Mouse (Mus musculus): Measurements from ENCODE around the gene Cpvl. TPM values are rescaled to one million over a fixed set of nuclear protein-coding genes. Genes with fewer than 3 reads are reported as not detected.

Gene Cpvl
- polyA plus RNA-seq, 1 experiment from 2014 or later: not detected

DNA sequence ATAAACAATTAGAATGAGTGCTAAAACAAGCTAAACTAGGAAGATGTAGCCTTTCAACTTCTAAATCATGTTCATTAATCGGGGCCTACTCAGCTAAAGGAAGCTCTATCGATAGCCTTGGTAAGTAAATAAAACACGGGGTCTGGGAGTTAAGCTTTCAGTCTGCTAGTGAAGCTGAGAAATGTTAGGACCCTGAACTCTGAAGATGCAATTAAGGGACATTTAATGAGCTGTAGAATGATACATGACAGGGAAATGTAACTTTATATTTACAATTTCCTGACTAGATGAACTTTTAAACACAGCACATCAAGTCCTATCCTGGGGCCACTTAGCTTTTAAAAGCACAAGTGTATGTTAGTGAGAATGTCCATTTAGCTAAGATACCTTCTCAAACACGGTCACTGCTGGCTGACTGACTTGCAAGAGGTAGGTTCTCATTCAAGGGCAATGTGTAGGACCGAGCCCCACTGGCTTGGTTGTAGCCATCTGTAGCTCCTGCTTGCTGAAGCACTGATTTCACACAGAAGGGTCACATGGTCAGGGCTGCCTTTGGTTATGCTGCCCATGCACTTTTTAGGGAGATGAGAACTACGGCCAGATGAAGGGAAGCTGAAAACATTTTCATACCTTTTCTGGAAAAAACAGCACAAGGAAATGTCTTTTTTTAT, 66.2 kb downstream of the Cpvl start:
- Histone ChIP-seq H3K9ac (ENCODE audit: low read depth, low read length) (no peak overlapping the region), H3K4me1 (ENCODE audit: control insufficient read depth, insufficient read depth, low read length) (no peaks in the 10 kb centered on the region; the same call in 1 of the 2 replicates), H3K36me3 (ENCODE audit: control insufficient read depth, insufficient read depth, low read length) (no peaks in the 10 kb centered on the region), H3K27ac (ENCODE audit: low read length) (no peak overlapping the region), H3K9me3 (replicated peaks; ENCODE audit: control insufficient read depth, low read length, poor library complexity, severe bottlenecking) (no peaks in the 10 kb centered on the region), H3K27me3 (ENCODE audit: control insufficient read depth, insufficient read depth, low read depth, low read length) (no peaks in the 10 kb centered on the region), H3K4me2 (ENCODE audit: low read length) (no peak overlapping the region), H3K4me3 (ENCODE audit: low read depth, low read length) (no peak overlapping the region)
- ATAC-seq: no peak
- WGBS: 82% methylated on average over 6 of the region's 6 CpGs

- Histone ChIP-seq H3K27ac (ENCODE audit: low read length) (no peak overlapping the region), H3K36me3 (ENCODE audit: control insufficient read depth, insufficient read depth, low read length) (no peaks in the 10 kb centered on the region), H3K9me3 (replicated peaks; ENCODE audit: control insufficient read depth, low read length, poor library complexity, severe bottlenecking) (no peaks in the 10 kb centered on the region), H3K4me3 (ENCODE audit: low read depth, low read length) (no peak overlapping the region), H3K4me1 (ENCODE audit: control insufficient read depth, insufficient read depth, low read length) (peaks cover 2% of the 10 kb centered on the region), H3K9ac (ENCODE audit: low read depth, low read length) (no peak overlapping the region), H3K4me2 (ENCODE audit: low read length) (no peak overlapping the region), H3K27me3 (ENCODE audit: control insufficient read depth, insufficient read depth, low read depth, low read length) (no peaks in the 10 kb centered on the region)
- WGBS: 26% methylated on average over 3 of the region's 3 CpGs
- no peak for ATAC-seq
Observed at GRCm38 (mm10) chr6:53909986-53910385, 68.5 kb downstream of the Cpvl start.

DNA sequence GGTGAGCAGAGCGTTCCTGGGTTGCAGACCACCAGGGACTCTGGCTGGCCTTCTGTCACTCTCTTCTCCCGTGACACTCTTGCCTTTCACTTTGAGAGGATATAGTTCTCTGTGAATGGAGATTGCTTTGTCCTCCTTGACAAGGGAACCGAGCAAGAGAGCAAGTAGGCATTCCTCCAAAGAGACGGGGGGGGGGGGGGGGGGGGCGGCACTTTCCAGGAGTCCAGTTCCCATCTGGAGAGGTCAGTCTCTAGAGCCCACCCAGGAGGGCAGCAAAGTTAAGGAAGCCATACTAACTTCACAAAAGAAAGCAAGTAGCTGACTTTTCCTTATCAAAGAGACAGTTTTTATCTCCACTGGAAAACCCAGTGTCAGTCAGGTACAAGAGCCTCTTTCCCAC, 69.0 kb downstream of the Cpvl start:
- no peak for ATAC-seq
- H3K27ac ChIP-seq (ENCODE audit: low read length): no peak overlapping the region

GRCm38 (mm10) chr6:53906871-53907270, 71.6 kb downstream of the Cpvl start:
- H3K9me3 ChIP-seq (replicated peaks; ENCODE audit: control insufficient read depth, low read length, poor library complexity, severe bottlenecking): no peaks in the 10 kb centered on the region
- H3K4me2 ChIP-seq (ENCODE audit: low read length): no peak overlapping the region
- H3K4me3 ChIP-seq (ENCODE audit: low read depth, low read length): no peak overlapping the region
- H3K36me3 ChIP-seq (ENCODE audit: control insufficient read depth, insufficient read depth, low read length): no peaks in the 10 kb centered on the region
- WGBS: 67% methylated on average over 4 of the region's 4 CpGs
- no peak for ATAC-seq
- peaks cover 2% of the 10 kb centered on the region for H3K4me1 ChIP-seq (ENCODE audit: control insufficient read depth, insufficient read depth, low read length)
- no peaks in the 10 kb centered on the region for H3K27me3 ChIP-seq (ENCODE audit: control insufficient read depth, insufficient read depth, low read depth, low read length)
- H3K27ac ChIP-seq (ENCODE audit: low read length): no peak overlapping the region
- H3K9ac ChIP-seq (ENCODE audit: low read depth, low read length): no peak overlapping the region

More for the DNA sequence above, 69.0 kb downstream of the Cpvl start:
- H3K9me3 ChIP-seq (replicated peaks; ENCODE audit: control insufficient read depth, low read length, poor library complexity, severe bottlenecking): no peaks in the 10 kb centered on the region
- no peak overlapping the region for H3K9ac ChIP-seq (ENCODE audit: low read depth, low read length)
- H3K4me3 ChIP-seq (ENCODE audit: low read depth, low read length): no peak overlapping the region
- no peaks in the 10 kb centered on the region for H3K27me3 ChIP-seq (ENCODE audit: control insufficient read depth, insufficient read depth, low read depth, low read length)
- 8% methylated on average over 4 of the region's 5 CpGs for WGBS
- no peaks in the 10 kb centered on the region for H3K36me3 ChIP-seq (ENCODE audit: control insufficient read depth, insufficient read depth, low read length)
- H3K4me1 ChIP-seq (ENCODE audit: control insufficient read depth, insufficient read depth, low read length): peaks cover 2% of the 10 kb centered on the region
- no peak overlapping the region for H3K4me2 ChIP-seq (ENCODE audit: low read length)

DNA sequence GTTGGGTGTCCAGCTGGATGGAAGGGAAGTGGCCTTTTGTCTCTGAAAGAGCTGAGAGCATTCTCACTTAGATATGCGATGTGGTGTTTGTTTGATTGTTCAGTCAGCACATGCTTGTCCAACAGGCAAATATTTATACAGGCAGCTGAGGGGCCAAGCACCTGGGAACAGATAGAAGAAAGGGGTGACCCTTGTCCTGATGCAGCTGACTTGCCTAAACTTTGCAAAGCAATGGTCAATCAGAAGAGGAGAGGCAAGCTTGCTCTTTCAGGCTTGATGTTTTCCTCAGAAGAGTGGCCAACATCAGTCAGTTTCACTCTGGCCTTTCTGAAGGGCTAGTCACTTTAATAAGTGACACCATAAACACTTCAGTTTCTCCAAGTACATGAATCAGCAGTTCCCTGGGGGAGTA, 72.4 kb downstream of the Cpvl start:
- 53% methylated on average over 1 of the region's 1 CpGs for WGBS
- no peaks in the 10 kb centered on the region for H3K36me3 ChIP-seq (ENCODE audit: control insufficient read depth, insufficient read depth, low read length)

DNA sequence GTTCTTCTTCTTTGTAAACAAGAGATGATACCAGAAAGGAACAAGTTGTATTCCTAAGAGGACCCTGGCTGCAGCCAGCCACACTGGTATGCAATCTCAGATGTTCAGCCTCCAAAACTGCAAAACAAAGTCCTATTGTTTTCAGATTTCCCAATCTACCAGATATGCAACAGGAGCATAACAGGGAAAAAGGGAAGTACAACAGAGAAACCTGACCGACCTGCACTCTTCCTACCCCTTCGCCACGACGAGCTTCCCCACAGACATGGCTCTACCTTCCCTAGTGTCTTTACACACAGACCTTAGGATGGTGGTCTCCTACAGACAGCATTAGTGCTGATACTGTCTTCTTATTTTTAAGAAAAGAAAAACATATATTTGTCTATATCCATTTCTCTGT, 72.9 kb downstream of the Cpvl start:
- no peak overlapping the region for H3K4me3 ChIP-seq (ENCODE audit: low read depth, low read length)
- ATAC-seq: no peak
- H3K27ac ChIP-seq (ENCODE audit: low read length): no peak overlapping the region
- 94% methylated on average over 4 of the region's 4 CpGs for WGBS
- no peak overlapping the region for H3K9ac ChIP-seq (ENCODE audit: low read depth, low read length)
- H3K36me3 ChIP-seq (ENCODE audit: control insufficient read depth, insufficient read depth, low read length): no peaks in the 10 kb centered on the region
- no peak overlapping the region for H3K4me2 ChIP-seq (ENCODE audit: low read length)
- peaks cover 2% of the 10 kb centered on the region for H3K4me1 ChIP-seq (ENCODE audit: control insufficient read depth, insufficient read depth, low read length)
- H3K27me3 ChIP-seq (ENCODE audit: control insufficient read depth, insufficient read depth, low read depth, low read length): no peaks in the 10 kb centered on the region
- H3K9me3 ChIP-seq (replicated peaks; ENCODE audit: control insufficient read depth, low read length, poor library complexity, severe bottlenecking): no peaks in the 10 kb centered on the region

More for the DNA sequence above, 72.4 kb downstream of the Cpvl start:
- no peak overlapping the region for H3K4me3 ChIP-seq (ENCODE audit: low read depth, low read length)
- no peak overlapping the region for H3K9ac ChIP-seq (ENCODE audit: low read depth, low read length)
- H3K27ac ChIP-seq (ENCODE audit: low read length): no peak overlapping the region
- H3K4me1 ChIP-seq (ENCODE audit: control insufficient read depth, insufficient read depth, low read length): peaks cover 2% of the 10 kb centered on the region
- no peaks in the 10 kb centered on the region for H3K27me3 ChIP-seq (ENCODE audit: control insufficient read depth, insufficient read depth, low read depth, low read length)
- no peaks in the 10 kb centered on the region for H3K9me3 ChIP-seq (replicated peaks; ENCODE audit: control insufficient read depth, low read length, poor library complexity, severe bottlenecking)
- ATAC-seq: no peak
- H3K4me2 ChIP-seq (ENCODE audit: low read length): no peak overlapping the region

GRCm38 (mm10) chr6:53904703-53905395, 73.6 kb downstream of the Cpvl start:
- Histone ChIP-seq H3K36me3 (ENCODE audit: control insufficient read depth, insufficient read depth, low read length) (no peaks in the 10 kb centered on the region), H3K4me3 (ENCODE audit: low read depth, low read length) (no peak overlapping the region), H3K4me2 (ENCODE audit: low read length) (no peak overlapping the region), H3K27me3 (ENCODE audit: control insufficient read depth, insufficient read depth, low read depth, low read length) (no peaks in the 10 kb centered on the region), H3K9me3 (replicated peaks; ENCODE audit: control insufficient read depth, low read length, poor library complexity, severe bottlenecking) (no peaks in the 10 kb centered on the region), H3K4me1 (ENCODE audit: control insufficient read depth, insufficient read depth, low read length) (peaks cover 2% of the 10 kb centered on the region), H3K27ac (ENCODE audit: low read length) (no peak overlapping the region), H3K9ac (ENCODE audit: low read depth, low read length) (no peak overlapping the region)
- 91% methylated on average over 4 of the region's 4 CpGs for WGBS
- no peak for ATAC-seq

GRCm38 (mm10) chr6:53904186-53904585, 74.3 kb downstream of the Cpvl start:
- peaks cover 2% of the 10 kb centered on the region; the same call in 1 of the 2 replicates for H3K4me1 ChIP-seq (ENCODE audit: control insufficient read depth, insufficient read depth, low read length)
- H3K27me3 ChIP-seq (ENCODE audit: control insufficient read depth, insufficient read depth, low read depth, low read length): no peaks in the 10 kb centered on the region
- H3K4me3 ChIP-seq (ENCODE audit: low read depth, low read length): no peak overlapping the region
- H3K36me3 ChIP-seq (ENCODE audit: control insufficient read depth, insufficient read depth, low read length): no peaks in the 10 kb centered on the region
- no peaks in the 10 kb centered on the region for H3K9me3 ChIP-seq (replicated peaks; ENCODE audit: control insufficient read depth, low read length, poor library complexity, severe bottlenecking)
- WGBS: 35% methylated on average over 3 of the region's 3 CpGs
- H3K27ac ChIP-seq (ENCODE audit: low read length): no peak overlapping the region
- H3K9ac ChIP-seq (ENCODE audit: low read depth, low read length): no peak overlapping the region
- no peak overlapping the region for H3K4me2 ChIP-seq (ENCODE audit: low read length)
- ATAC-seq: no peak

- WGBS: 83% methylated on average over 8 of the region's 8 CpGs
Observed at GRCm38 (mm10) chr6:53901741-53902140, 76.7 kb downstream of the Cpvl start.

More at GRCm38 (mm10) chr6:53901741-53902140, 76.7 kb downstream of the Cpvl start:
- no peak for ATAC-seq
- Histone ChIP-seq H3K27ac (ENCODE audit: low read length) (no peak overlapping the region), H3K9me3 (replicated peaks; ENCODE audit: control insufficient read depth, low read length, poor library complexity, severe bottlenecking) (no peaks in the 10 kb centered on the region), H3K9ac (ENCODE audit: low read depth, low read length) (no peak overlapping the region), H3K4me2 (ENCODE audit: low read length) (no peak overlapping the region), H3K27me3 (ENCODE audit: control insufficient read depth, insufficient read depth, low read depth, low read length) (no peaks in the 10 kb centered on the region), H3K36me3 (ENCODE audit: control insufficient read depth, insufficient read depth, low read length) (no peaks in the 10 kb centered on the region), H3K4me3 (ENCODE audit: low read depth, low read length) (no peak overlapping the region), H3K4me1 (ENCODE audit: control insufficient read depth, insufficient read depth, low read length) (peaks cover 2% of the 10 kb centered on the region; the same call in 1 of the 2 replicates)

Data from midbrain, embryonic 16.5 days (tissue).